Mouse (Mus musculus) NIH3T3 (cell line): ENCODE results near the gene Pcgf5.
"Not testable (repeated sequence)": the region's sequence is repeated elsewhere in the genome, so short reads cannot be mapped to it uniquely, and the experiment has no call there.

Experiments used
- DNase-seq: peaks from one replicate; pipeline ENCODE4 v3.0.0-alpha.2; 2012; ENCODE audit warnings: low read depth

Gene Pcgf5

DNA sequence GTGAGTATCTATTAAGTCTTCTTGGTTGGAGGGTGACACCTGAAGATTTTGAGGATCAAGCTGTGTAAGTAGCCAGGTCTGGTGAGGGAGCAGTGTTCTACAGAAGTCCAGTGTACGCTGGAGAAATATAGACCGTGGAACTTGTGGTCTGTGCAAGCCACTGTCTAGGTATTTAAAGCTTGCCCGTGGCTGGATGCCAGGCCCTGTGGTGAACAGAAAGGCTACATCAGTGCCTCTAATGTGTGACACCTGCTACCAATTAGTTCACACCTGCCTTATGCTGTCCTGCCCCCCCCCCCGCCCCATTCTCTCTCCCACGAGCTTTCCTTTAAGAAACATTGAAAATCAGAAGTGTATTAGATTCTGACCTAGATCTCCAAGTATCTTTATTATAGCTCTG, 40.4 kb downstream of the Pcgf5 start:
- peak; percentile 51 for DNase-seq

DNA sequence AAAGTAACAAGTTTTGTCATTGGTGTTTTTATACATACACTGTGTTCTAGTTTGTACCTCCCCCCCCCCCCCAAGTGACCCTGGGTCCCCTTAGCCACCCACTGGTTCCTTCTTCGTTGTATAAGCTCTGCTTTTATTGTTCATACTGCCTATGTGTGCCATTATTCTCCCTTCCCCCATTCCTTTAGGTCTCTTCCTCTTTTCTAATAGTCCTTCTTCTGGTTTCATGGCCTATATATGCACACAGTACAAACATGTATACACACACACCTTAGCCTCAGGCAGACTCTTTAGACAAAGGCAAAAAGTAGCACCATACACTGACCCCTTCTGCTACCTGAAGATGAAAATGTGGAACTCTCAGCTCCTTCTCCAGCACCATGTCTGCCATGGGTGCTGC, 42.6 kb downstream of the Pcgf5 start:
- DNase-seq: no peak

DNA sequence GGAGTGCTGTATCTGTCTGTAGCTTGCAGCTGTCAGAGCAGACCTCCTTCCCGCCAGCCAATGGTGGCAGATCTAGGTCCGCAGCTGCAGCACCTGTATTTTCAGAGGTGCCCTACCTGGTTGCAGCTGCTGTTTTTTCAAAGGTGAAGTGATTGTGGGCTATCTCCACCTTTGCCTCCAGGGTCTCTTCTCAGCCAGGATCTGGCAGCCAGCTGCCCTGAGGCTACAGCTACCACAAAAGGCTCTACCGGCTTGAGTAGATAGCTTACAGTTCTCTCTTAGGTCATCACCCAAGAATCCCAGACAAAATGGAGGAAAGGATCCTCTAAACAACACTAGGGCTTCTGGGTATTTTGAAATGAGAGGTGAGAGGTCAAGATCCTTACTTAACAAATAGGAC, 50.4 kb downstream of the Pcgf5 start:
- DNase-seq: no peak

DNA sequence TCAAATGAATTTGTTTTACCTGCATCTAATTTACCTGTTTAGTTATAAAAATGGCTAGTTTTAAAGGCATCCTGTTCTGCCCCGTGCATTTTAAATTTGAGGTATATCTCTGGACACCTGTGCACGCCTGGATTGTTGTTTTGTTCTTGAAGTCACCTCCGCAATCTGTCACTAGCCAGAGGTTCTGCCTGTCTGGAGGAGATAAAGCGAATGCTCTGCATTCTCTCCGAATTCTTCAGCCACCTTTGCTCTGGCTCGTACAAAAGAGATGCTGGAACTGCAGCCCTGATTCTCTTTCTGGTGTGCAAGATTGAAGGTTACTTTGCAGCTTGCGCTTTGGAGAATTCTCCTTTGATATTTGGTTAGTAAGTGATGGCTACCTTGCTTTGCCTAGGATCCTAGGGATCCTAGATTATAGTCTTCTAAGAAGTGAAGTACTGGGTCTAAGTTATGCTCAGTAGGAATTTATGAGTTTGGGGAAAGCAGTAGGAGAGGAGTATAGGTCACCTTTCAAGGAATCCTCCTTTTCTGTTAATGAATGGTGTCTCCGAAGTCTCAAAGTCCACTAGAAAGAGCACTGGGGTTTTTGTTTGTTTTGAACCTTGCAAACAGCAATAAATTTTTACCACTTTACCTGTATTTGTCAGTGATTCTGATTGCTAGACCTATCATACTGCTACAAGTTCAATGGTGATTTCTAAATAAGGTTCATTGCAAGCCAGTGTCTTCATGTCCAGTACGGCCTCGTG, 60.4 kb downstream of the Pcgf5 start:
- no peak for DNase-seq

GRCm38 (mm10) chr19:36409280-36409860, 61.3 kb downstream of the Pcgf5 start:
- peak; percentile 97 for DNase-seq

- DNase-seq: peak; percentile 53
Observed at GRCm38 (mm10) chr19:36409861-36410392, 61.8 kb downstream of the Pcgf5 start.

DNA sequence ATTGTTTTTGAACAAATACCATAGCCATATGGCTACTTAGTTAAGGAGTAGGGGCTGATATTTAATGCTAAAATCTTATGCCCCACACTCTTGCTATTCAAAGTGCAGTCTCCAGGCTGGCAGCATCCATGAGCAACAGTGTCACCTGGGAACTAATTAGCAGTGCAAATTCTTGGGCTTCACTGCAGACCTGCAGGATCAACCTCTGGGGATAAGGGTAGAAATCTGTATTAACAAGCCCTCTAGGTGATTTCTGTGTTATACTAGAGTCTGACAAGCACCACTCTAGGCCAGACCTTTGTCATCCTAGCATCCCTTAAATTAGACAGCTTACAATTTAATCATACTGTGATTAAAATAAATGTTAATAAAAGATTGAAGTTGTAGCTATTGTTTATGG, 71.8 kb downstream of the Pcgf5 start:
- no peak for DNase-seq

DNA sequence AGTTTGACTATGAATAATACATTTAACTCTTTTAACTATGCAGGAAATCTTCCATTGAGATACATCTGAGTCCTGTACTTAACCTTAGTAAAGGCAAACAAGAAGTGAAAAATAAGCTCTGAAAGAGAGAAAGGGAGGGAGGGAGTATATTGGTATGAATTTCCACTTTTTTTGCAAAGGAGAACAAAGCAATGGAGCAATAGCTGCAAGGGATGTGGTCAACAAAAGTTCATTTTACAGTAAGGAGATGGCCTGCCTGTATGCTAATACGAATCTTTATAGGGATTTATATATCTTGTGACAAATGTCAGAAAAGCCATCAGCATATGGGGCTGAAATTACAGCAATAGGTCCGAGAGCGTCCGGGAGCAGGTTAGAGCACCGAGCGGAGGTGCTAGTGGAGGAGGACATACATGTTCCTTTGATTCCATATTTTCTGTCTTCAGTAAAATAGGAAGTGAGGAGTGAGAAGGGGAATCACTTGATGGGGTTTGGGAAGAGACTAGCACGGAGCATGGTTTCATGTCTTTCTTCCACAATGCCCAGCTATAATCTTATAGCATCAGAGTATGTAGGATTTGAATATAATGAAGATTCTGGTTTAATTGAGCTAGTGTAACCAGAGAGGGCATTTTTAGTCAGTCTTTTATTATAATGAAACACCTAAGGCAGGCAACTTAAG, 79.2 kb downstream of the Pcgf5 start:
- no peak for DNase-seq

DNA sequence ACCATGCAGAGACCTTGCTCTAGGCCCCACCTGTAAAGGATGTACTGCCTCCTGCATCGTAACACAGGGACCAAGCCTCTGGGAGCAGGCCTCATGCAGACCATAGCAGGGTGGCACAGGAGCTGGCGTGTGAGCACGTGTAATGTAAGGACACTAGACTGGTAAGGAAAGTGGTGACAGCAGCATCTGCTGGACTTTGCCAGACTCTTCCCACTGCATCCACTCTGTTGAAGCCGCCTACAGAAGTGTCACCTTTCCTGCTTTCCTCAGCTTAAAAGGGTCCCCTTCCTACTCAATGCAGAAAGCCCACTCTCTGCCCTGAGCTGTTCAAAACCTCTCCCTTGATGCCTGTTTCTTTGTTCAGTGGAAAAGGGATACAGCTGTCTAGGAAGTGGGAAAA, 80.0 kb downstream of the Pcgf5 start:
- no peak for DNase-seq

GRCm38 (mm10) chr19:36429354-36429753, 81.2 kb downstream of the Pcgf5 start:
- no peak for DNase-seq

DNA sequence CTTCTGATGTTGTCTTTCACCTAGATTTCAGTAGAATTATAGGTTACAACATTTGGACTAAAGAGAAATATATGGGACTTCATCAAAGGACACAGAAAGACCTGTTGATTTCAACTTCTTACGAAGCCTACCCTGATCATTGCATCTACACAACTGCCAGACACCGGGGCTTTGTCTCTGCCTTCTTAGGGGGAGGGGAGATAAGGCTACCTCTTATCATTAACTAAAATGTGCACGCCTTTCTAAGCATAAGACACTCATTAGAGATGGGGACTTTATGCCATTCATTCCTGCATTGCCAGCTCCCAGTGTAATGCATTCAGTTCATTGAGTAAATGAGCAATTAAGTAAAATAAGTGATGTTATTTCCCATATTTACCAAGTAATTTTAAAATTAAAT, 85.1 kb downstream of the Pcgf5 start:
- no peak for DNase-seq

DNA sequence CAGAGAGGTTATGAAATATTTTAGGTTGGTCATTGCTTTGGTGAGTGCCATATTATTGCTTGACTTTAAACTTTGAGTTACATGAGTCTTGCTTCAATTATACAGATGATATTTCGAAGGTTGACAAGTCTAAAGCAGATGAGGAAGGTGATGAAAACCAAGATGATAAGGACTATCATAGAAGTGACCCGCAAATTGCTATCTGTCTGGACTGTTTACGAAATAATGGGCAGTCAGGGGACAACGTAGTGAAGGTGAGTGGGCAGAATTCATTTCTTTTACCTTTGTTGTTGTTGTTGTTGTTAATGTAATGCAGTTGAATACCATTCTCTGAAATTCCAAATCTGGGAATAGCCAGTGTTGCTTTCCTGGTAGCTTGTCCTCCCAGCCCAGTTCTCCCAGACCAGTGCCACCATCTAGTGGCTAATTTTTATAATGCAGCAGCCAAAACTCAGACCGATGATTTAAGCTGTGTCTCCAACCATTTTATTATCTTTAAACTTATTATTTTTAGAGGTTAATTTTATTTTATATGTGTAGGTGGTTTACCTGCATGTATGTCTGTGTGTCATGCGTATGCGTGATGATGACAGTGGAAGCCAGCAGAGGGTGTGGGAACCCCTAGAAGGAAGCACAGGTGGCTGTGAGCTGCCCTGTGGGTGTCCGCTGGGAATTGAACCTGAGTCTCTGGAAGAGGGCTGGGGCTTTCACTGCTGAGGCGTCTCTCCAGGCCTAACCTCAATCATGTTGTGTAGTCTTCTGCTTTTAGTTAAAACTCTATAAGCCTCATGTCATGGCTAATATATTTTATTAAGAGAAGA, 92.0 kb downstream of the Pcgf5 start:
- peak; percentile 85 for DNase-seq

GRCm38 (mm10) chr19:36450997-36451608, 103.0 kb downstream of the Pcgf5 start:
- peak; percentile 12 for DNase-seq

DNA sequence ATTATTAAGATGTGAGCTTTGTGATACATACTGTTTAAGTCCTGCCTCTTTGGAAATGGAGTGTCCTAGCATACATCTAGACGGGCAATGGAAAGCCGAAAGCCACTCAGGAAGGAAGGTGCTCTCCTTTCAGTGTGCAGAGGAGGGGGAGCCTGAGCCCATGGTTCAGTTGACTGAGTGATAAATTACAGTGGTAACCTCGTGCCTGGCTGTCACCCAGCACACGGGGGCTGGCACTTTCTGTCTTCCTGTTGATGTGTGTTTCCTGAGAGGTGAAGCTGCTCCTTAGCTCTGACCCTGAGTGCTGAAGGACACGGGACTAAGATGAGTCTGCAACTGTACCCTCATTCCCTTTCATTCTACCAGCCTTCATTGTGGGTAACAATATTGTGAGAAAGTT, 103.6 kb downstream of the Pcgf5 start:
- no peak for DNase-seq

- not testable (repeated sequence) for DNase-seq
Observed at GRCm38 (mm10) chr19:36452210-36452609, 104.1 kb downstream of the Pcgf5 start.

DNA sequence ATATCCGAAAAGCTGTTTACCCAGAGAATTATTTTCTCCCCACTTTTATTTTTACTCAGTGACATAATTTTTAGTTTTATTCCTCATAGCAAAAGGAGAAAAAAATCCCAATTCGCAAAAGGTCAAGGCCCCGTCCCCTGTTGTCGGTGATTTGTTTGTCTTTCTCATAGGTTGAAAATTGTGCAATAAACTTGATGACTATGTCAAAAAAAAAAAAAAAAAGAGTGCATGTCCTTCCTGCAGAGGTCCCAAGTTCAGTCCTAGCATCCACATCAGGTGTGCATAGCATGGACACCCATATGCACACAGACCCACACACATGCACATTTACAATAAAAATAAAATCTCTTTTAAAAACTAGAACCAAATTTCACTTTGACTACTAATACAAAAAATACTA, 105.3 kb downstream of the Pcgf5 start:
- DNase-seq: no peak

DNA sequence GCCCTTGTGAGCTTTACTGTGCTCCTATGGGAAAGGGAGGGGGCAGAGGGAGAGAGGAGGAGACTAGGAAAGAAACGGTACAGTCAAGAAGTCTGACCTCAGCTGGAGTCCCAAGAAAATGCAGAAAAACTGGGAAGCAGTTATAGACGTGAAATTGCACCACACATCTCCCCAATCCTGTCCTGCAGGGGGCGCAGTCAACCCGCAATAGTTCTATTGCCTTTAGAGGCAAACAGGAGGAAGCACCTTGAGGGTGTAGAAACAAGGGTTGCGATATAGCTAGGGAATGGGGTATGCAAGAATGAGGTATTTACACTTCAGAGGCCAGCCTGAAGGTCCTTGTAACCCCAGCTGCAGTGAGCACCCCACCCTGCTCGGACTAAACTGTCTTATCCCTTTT, 122.0 kb downstream of the Pcgf5 start:
- DNase-seq: peak; percentile 86

GRCm38 (mm10) chr19:36471325-36471724, 123.2 kb downstream of the Pcgf5 start:
- no peak for DNase-seq

DNA sequence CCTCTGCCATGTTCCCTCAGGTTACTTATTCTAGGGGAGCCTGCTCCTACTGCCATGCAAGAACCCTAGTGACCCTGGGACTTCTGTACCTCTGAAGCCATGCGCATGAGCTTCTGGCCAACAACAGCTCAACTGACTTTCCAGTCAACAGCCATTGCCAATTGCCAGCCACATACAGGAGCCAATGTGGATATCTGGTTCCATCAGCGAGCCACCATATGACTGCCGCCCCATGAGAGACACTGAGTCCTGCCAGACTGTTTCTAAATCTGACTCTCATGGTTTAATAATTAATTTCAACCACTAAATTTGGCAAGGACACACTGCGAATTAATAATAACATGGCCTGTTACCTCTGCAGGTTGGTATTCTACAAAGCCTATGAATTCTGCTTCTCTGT, 128.5 kb downstream of the Pcgf5 start:
- DNase-seq: no peak

- peak; percentile 80 for DNase-seq
Observed at GRCm38 (mm10) chr19:36477151-36477550, 129.0 kb downstream of the Pcgf5 start.

DNA sequence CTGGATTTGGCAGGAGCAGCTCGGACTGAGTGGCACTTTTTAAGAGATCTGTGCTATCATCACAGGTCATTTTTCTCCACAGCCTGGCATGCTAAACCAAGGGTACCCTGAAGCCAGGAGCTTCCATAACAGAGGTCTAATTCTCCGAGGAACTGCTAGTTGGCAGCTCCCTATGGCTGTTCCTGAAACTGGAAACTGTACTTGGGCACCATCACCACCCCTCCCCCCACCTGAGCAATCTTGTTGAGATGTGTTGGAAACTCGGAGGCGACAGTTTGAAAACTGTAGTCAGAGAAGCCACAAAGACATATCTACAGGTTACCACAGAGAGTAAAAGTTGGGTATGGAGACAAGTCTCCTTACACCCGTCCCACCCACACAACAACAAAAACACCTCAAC, 129.6 kb downstream of the Pcgf5 start:
- peak; percentile 49 for DNase-seq

GRCm38 (mm10) chr19:36490911-36491310, 142.8 kb downstream of the Pcgf5 start:
- DNase-seq: peak; percentile 73
